Mouse (Mus musculus) kidney, adult 2 months (tissue): ENCODE measurements around the gene Lima1. TPM values are rescaled to one million over a fixed set of nuclear protein-coding genes. Genes with fewer than 3 reads are reported as not detected.
"Not testable (repeated sequence)": the region's sequence is repeated elsewhere in the genome, so short reads cannot be mapped to it uniquely, and the experiment has no call there.

Experiments
- DNase-seq: peaks from one replicate; pipeline ENCODE4 v3.0.0; 2021
- H3K27ac ChIP-seq: fragments of 200-500 bp; 2 replicates; pipeline ENCODE4 v1.5.1; 2012; ENCODE audit warnings: low read depth, low read length, control low read depth, inconsistent platforms; ENCODE audit not compliant: insufficient read depth
- H3K27me3 ChIP-seq: fragments of 200-500 bp; replicated peaks from 2 replicates; pipeline ENCODE4 v1.6.1; 2012; ENCODE audit warnings: mild to moderate bottlenecking, moderate library complexity, low read length, inconsistent platforms; ENCODE audit not compliant: control insufficient read depth, insufficient read depth
- H3K36me3 ChIP-seq: fragments of 200-500 bp; 2 replicates; pipeline ENCODE4 v1.6.1; 2012; ENCODE audit warnings: mild to moderate bottlenecking, moderate library complexity, low read length, inconsistent platforms; ENCODE audit not compliant: control insufficient read depth, insufficient read depth
- H3K4me1 ChIP-seq: fragments of 200-500 bp; 2 replicates; pipeline ENCODE4 v1.6.1; 2011; ENCODE audit warnings: low read length; ENCODE audit not compliant: control insufficient read depth, insufficient read depth
- H3K4me3 ChIP-seq: fragments of 200-500 bp; 2 replicates; pipeline ENCODE4 v1.5.1; 2011; ENCODE audit warnings: mild to moderate bottlenecking, low read depth, low read length, control low read depth; ENCODE audit not compliant: insufficient read depth
- CTCF ChIP-seq: fragments of 200-500 bp; conservative IDR thresholded peaks from 2 replicates; pipeline ENCODE4 v1.5.1; 2011; ENCODE audit warnings: low read depth, mild to moderate bottlenecking, control low read depth, low read length, moderate library complexity, mixed read lengths; ENCODE audit not compliant: insufficient read depth, insufficient read length
- POLR2A ChIP-seq: fragments of 200-500 bp; IDR thresholded peaks from one replicate; pipeline ENCODE4 v1.6.1; 2011; ENCODE audit warnings: low read depth, low read length, control low read depth
- WGBS: fragments of 180-500 bp; shearing (Covaris S2); methylation state at CpG from one replicate; pipeline ENCODE4 v1.1.7; 2018; 5-methylcytosine and 5-hydroxymethylcytosine counted together
- polyA plus RNA-seq: library from polyadenylated mRNA; depleted of rRNA; stranded (reverse); fragments of >200 nt; gene quantifications from 2 replicates; pipeline ENCODE4 v1.2.3, GENCODE M21; 2012

Gene Lima1
- polyA plus RNA-seq, 1 experiment: 32.7 TPM

DNA sequence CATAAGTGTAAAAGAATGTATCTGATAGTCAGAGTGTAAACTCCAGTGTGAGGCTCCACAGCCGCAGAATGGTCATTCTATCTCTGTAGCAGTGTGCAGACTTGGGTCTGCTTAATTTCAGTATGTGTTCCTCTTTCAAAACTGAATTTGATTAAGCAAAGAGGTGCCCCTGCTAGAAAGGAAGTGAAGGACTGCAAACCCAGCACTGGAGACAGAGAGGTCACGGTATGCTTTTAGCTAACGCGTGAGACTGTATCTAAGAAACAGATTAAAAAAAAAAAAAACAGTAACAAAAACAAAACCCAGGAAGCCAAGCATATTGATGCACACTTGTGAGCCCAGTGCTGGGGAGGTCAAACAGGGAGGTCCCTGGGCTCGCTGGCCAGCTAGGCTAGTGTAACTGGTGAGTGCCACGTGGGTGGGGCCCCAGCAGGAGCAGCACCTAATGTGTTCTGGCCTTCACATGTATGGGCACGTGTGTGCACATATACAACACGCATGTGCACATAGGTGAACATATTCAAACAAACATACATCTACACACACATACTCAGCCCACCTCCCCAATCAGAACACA is 51.8 kb downstream of the Lima1 start:
- no peaks in the 10 kb centered on the region for H3K36me3 ChIP-seq
- no peak for TF ChIP-seq CTCF
- peak overlapping the region; percentile 43; the same call in 1 of the 2 replicates for H3K27ac ChIP-seq
- no peak overlapping the region for H3K4me3 ChIP-seq
- DNase-seq: no peak
- H3K4me1 ChIP-seq: peaks cover 4% of the 10 kb centered on the region
- 35% methylated on average over 8 of the region's 8 CpGs for WGBS
- no peaks in the 10 kb centered on the region for H3K27me3 ChIP-seq

GRCm38 (mm10) chr15:99822501-99822900 is 52.8 kb downstream of the Lima1 start:
- peak; percentile 70 for DNase-seq
- not testable (repeated sequence) for H3K27me3 ChIP-seq, H3K4me1 ChIP-seq, H3K4me3 ChIP-seq, H3K36me3 ChIP-seq
- WGBS: 58% methylated on average over 13 of the region's 13 CpGs
- H3K27ac ChIP-seq: peak overlapping the region; percentile 74

GRCm38 (mm10) chr15:99819621-99820279 is 55.5 kb downstream of the Lima1 start:
- 41% methylated on average over 14 of the region's 14 CpGs for WGBS
- H3K36me3 ChIP-seq: no peaks in the 10 kb centered on the region; the same call in 1 of the 2 replicates
- H3K4me1 ChIP-seq: peaks cover 7% of the 10 kb centered on the region
- no peaks in the 10 kb centered on the region for H3K27me3 ChIP-seq
- TF ChIP-seq POLR2A (peak; percentile 44), CTCF (no peak)
- peak overlapping the region; percentile 84 for H3K27ac ChIP-seq
- peak overlapping the region; percentile 79 for H3K4me3 ChIP-seq
- peak; percentile 64 for DNase-seq

DNA sequence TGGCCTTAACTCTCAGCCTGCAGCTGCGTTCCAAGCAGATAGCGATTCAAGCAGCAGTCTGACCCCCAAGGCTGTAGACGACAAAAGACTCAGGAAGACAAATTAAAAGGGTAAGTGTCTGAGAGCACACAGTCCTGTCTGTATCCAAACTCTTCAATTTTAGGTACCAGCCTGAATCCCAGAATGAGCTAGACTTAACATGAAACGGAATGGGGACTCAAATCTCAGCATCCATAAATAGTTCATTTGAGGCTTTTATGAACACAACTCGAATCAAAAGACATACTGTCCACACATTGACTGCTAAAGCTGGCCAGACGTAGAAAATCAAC is 56.2 kb downstream of the Lima1 start:
- peaks cover 7% of the 10 kb centered on the region for H3K4me1 ChIP-seq
- no peak for DNase-seq
- 38% methylated on average over 6 of the region's 6 CpGs for WGBS
- peak overlapping the region; percentile 79 for H3K4me3 ChIP-seq
- peak overlapping the region; percentile 84 for H3K27ac ChIP-seq
- H3K27me3 ChIP-seq: no peaks in the 10 kb centered on the region
- TF ChIP-seq POLR2A (no peak), CTCF (no peak)
- H3K36me3 ChIP-seq: no peaks in the 10 kb centered on the region; the same call in 1 of the 2 replicates

GRCm38 (mm10) chr15:99818321-99819108 is 56.7 kb downstream of the Lima1 start:
- Histone ChIP-seq H3K27me3 (no peaks in the 10 kb centered on the region), H3K36me3 (no peaks in the 10 kb centered on the region; the same call in 1 of the 2 replicates), H3K4me1 (peaks cover 7% of the 10 kb centered on the region), H3K4me3 (peak overlapping the region; percentile 79), H3K27ac (peak overlapping the region; percentile 84)
- TF ChIP-seq CTCF: no peak
- no peak for TF ChIP-seq POLR2A
- 30% methylated on average over 13 of the region's 13 CpGs for WGBS
- peak; percentile 82 for DNase-seq

GRCm38 (mm10) chr15:99817343-99818235 is 57.7 kb downstream of the Lima1 start:
- Histone ChIP-seq H3K27ac (peak overlapping the region; percentile 66), H3K36me3 (no peaks in the 10 kb centered on the region; the same call in 1 of the 2 replicates), H3K4me3 (peak overlapping the region; percentile 42), H3K4me1 (peaks cover 4% of the 10 kb centered on the region), H3K27me3 (no peaks in the 10 kb centered on the region)
- DNase-seq: no peak
- no peak for TF ChIP-seq POLR2A
- no peak for TF ChIP-seq CTCF
- 40% methylated on average over 8 of the region's 8 CpGs for WGBS
